Mouse (Mus musculus) layer of hippocampus, postnatal 14 days (tissue): Measurements from ENCODE around the gene Slc15a1. TPM values are rescaled to one million over a fixed set of nuclear protein-coding genes. Genes with fewer than 3 reads are reported as not detected.

Experiments used
- DNase-seq, 2 experiments: peaks; one replicate each; pipeline ENCODE4 v3.0.0; 2021 to 2022; ENCODE audit warnings: low spot score in 2 of 2, mixed read lengths in 1 of 2
- total RNA-seq, 2 experiments: library from RNA; stranded (reverse); gene quantifications; 2 replicates each; pipeline ENCODE4 v1.2.3; 2021

Gene Slc15a1
- total RNA-seq, 2 experiments from 2014 or later, result 0.17 TPM; not detected in 1

DNA sequence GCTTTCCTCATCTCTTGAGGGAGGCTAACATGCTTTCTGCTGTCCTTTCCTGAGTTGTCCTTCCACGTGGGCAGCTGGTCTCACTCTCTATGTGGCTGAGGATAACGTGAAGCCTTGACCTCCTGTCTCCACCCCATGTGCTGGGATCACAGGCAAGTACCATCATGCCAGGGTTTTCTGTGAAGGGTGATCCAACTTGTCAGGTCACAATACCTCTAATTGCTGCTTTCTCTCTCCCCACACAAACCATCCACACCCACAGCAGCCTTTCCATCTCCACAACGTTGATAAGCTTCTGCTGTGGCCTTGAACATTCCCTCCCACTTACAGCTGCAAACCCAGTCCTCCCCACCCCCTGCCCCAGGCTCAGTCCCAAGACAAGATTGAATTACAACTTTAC is 51.9 kb downstream of the Slc15a1 start:
- no peak for DNase-seq

DNA sequence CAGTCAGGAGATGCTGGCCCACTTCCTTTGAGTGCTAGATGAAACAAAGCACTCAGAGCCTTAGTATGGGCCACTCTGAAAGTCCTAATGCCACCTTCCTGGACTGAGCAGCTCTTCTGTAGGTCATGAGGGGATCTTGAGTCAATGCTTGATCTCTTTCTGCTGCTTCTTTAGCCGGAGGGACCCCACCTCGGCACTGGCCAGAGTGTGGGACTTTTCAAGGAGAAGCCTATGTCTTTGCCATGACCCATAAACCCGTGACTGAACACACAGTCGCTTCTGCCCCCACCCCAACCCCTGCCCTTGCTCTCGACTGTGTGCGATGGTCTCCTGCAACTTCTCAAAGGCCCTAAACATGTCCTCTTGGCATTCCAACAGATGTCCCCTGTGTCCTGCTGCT is 52.8 kb downstream of the Slc15a1 start:
- DNase-seq, result no peak

GRCm38 (mm10) chr14:121451424-121452029 is 53.5 kb downstream of the Slc15a1 start:
- no peak for DNase-seq

GRCm38 (mm10) chr14:121450504-121451423 is 54.3 kb downstream of the Slc15a1 start:
- peak; percentile 43 to 44 for DNase-seq

DNA sequence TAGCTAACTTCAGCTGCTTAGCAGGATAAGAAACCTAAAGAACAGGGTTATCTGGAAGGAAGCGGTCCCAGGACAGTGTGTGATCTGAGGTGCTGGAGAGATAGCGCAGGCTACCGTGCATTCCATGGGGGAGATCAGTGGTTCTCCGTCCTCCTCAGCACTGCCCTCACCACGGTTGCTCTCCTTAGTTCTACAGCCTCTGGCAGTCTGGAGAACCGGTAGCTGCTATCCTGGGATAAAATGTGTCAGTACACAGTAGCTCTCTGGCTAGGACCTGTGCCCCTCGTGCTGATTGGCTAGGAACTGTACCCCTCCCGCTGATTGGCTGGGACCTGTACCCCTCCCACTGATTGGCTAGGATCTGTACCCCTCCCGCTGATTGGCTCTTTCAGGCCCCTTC is 58.1 kb downstream of the Slc15a1 start:
- no peak for DNase-seq

DNA sequence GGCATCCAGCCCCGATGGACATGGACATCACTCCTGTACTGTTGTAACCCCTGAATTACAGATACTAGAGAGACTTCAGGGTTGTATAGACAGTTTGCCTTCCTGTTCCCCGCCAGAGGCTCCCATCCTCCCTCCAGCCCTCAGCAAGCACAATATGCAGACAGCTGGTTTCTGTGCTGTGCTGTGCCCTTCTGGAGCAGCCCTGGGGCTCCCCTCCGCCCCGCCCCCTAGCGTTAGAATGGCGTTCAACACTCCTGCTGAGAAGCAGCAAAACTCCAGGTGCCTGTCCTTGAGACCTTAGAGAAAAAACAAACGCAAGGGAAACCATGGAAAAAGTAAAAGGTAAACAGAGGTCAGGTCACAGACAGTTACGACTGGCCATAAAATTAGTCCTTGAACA is 59.9 kb downstream of the Slc15a1 start:
- peak in 1 of 2 experiments; percentile 24 for DNase-seq

DNA sequence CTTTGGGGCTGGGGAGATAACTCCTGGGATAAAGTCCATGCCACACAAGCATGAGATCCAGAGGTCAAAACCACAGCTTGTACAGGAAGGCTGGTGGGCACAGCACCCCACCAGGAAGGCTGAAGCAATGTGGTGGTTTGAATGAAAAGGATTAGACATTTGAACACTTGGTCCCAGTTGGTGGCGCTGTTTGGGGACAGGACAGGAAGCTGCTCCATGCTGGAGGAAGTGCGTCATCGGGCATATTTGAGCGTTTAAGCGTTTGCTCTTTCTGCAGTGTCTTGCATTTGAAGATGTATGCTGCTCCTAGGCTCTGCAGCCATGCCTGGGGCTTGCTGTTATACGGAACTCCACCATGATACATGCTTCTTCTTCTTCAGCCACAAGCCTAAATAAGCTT is 64.2 kb downstream of the Slc15a1 start:
- no peak for DNase-seq

DNA sequence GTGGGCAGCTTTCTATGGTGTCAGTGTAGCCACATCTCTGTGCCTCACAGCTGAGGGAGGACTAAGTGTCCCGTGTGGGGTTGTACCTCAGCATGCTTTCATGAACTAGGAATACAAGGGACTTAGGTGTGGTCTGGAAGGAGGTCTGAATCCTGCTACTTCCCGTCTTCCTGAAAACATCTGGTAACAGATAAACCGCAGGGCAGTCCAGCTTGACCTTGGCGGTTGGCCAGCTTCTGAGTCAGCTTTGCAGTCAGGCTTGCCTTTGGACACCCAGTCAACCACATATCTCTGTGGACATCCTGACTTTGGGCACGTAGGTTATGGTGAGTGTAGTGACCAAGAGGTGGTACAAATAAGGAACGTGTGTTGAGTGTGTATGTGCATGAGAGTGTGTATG is 68.0 kb downstream of the Slc15a1 start:
- no peak for DNase-seq

- no peak for DNase-seq
Observed at GRCm38 (mm10) chr14:121436455-121436854, 68.6 kb downstream of the Slc15a1 start.

DNA sequence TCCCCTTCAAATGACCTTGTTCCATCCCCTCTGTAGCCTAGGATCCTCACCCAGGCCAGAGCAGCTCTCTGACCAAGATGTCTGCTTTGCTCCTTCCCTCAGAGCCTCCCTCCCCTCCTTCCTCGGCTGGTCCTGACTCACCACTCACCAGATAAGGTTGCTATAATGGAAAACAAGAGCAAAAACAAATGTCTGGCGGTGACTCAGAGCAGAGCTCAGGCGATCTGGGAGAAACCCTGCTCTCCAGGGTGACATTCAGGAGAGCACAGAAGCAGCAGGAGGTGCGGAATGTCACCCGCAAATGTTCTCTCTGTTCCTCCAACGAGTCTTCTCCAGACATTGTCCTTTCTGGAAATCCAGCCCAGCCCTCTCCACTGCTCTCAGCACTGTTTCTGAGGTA is 69.3 kb downstream of the Slc15a1 start:
- DNase-seq, result no peak

DNA sequence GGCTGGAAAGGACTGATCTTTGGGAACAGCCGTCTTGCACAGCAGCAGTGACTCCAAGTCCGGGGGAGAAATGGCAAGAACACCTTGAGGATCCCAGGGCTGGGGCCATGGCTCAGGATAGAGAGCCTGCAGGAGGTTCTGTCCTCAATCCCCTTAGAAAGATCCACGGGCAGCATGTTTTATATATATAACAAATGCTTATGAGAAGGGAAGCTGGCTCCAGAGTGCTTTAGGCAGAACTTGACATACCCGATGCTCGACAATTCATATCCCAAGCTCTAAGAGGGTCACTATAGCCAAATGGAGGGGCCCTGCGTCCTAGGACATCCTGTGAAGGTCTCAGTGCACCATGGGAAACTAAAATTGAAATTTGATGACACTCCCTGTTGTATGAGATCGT is 73.8 kb downstream of the Slc15a1 start:
- DNase-seq, result no peak

DNA sequence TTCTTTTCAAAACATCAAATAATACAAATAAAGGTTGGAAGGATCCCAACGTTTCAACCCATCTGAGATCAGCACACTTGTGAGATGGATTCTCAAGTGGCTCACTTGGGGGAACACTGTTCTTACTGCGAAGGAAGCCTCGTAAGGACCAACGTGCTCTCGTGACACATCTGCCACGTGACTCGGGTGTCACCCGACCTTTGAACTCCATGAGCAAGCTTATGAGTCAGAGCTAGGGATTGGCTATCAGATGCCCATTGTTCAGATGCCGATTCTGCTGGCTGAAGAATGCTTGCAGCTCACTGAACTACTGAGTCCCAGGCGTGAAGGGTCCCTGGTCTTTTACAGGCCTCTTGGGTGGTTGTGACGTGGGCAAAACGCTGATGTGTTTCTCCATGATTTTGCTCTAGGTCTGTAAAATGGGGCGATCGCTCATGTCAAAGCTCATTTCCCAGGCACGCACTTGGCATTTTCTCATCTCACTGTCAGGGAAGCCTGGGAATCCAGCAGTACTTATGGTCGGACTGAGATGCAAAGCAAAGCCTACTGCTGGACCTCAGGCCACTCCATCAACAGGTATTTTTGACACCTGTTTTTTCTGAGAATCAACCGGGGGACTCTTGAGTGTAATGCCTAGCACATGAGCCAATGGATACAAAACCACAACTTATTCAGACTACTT is 75.1 kb downstream of the Slc15a1 start:
- DNase-seq, result no peak

DNA sequence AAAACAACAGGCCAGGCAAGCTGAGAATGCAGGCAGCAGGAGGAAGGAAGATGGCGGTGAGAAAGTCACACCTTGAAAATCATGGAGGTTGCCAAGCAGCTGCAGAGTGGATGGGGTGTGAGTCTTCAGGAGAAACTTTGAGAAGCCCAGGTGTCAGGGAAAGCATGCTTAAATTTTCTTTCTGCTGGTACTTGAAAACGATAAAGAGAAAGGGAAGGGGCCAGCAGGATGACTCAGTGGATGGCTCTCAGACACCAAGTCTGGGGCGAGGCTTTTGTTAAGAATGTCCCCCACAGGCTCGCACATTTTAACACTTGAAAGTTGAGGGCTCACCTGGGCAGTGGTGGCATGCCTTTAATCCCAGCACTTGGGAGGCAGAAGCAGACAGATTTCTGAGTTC is 76.9 kb downstream of the Slc15a1 start:
- no peak for DNase-seq

GRCm38 (mm10) chr14:121426743-121427142 is 78.3 kb downstream of the Slc15a1 start:
- DNase-seq, result no peak

- DNase-seq, result no peak
Observed at GRCm38 (mm10) chr14:121425004-121425793, 79.9 kb downstream of the Slc15a1 start.

DNA sequence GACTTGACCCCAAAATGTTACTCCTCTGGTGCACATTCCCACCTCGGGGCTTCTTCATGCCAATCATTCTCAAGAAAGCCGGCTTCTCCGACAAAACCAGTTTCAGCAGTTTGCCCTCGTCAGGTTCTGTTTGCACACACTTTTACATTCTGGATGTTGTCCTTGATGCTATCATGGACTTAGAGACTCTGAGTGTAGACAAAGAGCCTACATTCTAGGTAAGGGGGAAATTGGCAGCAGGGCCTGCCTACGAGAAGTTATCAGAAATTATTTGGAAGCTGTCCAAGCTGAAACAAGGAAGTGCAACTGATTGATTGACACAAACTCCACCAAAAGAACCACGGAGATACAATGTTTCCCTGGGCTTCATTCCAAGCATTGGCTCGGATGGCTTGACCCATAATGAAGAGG is 81.7 kb downstream of the Slc15a1 start:
- no peak for DNase-seq

GRCm38 (mm10) chr14:121422664-121423340 is 82.2 kb downstream of the Slc15a1 start:
- no peak for DNase-seq

- DNase-seq, result no peak
Observed at GRCm38 (mm10) chr14:121422000-121422399, 83.1 kb downstream of the Slc15a1 start.

- DNase-seq, result peak in 1 of 2 experiments; percentile 21
Observed at GRCm38 (mm10) chr14:121417594-121417993, 87.5 kb downstream of the Slc15a1 start.

DNA sequence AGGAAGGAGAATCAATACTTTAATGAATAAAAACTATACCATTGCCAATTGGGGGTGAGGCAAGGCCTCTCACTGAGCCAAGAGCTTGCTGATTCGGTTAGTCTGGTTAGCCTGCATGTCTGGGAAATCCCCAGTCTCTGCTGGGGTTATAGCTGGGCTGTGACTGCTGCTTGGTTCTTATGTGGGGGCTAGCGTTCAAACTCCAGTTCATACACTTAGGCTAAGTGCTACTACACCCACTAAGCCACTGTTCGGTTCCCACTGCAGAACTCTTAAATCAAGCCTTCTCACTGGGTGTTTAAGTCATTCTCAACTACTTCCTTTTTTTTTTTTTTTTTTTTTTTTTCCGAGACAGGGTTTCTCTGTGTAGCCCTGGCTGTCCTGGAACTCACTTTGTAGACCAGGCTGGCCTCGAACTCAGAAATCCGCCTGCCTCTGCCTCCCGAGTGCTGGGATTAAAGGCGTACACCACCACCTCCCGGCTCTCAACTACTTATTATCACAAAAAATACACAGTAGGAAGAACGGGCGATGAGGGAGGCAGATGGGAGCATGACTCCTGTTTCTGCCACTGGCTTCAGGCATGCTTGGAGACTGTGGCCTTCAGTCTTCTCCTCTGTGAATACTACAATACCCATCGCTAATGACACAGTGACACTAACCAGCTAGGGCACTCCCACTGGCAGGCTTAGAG is 88.3 kb downstream of the Slc15a1 start:
- DNase-seq, result no peak
